Mouse (Mus musculus) megakaryocyte, embryonic 14.5 days (primary cell): ENCODE measurements around the gene Plekhh2. TPM values are rescaled to one million over a fixed set of nuclear protein-coding genes. Genes with fewer than 3 reads are reported as not detected.

ENCODE experiments used
- H3K27me3 ChIP-seq: replicated peaks from 2 replicates; pipeline ENCODE3; 2012; ENCODE audit warnings: inconsistent platforms
- H3K36me3 ChIP-seq: replicated peaks from 2 replicates; pipeline ENCODE3; 2012; ENCODE audit warnings: low read length, inconsistent platforms, mixed read lengths
- H3K4me1 ChIP-seq: 2 replicates; pipeline ENCODE4 v1.6.1; 2012; ENCODE audit warnings: inconsistent platforms
- H3K4me3 ChIP-seq: replicated peaks from 2 replicates; pipeline ENCODE3; 2012; ENCODE audit warnings: moderate library complexity, mild to moderate bottlenecking, inconsistent platforms
- H3K9me3 ChIP-seq: 2 replicates; pipeline ENCODE4 v1.6.1; 2012; ENCODE audit warnings: inconsistent platforms
- FLI1 ChIP-seq: IDR thresholded peaks from 2 replicates; pipeline ENCODE4 v1.6.1; 2012; ENCODE audit warnings: low read length, inconsistent platforms, mixed read lengths
- GATA1 ChIP-seq: IDR thresholded peaks from 3 replicates; pipeline ENCODE4 v1.6.1; 2012; ENCODE audit warnings: mixed read lengths, low read length, inconsistent platforms, borderline replicate concordance
- polyA plus RNA-seq: library from polyadenylated mRNA; stranded (reverse); fragments of >175 nt; gene quantifications from 2 replicates; pipeline ENCODE4 v1.2.3, GENCODE M21; 2012; ENCODE audit warnings: low replicate concordance; ENCODE audit not compliant: insufficient read depth

Gene Plekhh2
- polyA plus RNA-seq, 1 experiment, result not detected

DNA sequence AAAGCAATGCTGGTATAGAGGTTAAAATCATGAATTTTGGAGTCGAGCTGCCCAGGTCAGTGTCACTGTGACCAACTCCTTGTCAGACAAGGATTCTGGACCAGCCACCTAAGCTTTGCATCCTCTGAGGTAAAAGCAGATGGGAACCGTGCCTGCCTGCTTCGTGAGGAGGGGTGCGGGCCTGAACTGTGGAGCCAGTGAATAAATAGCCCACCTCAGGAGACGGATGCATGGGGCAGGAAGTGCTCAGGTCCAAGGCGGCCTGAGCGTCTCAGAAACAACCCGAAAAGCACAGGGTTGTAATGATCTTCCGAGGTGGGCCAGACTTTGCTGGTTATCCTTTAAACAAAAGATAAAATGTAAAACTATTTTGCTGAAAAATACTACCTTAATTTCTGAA lies 133.4 kb downstream of the Plekhh2 start:
- TF ChIP-seq FLI1, result no peak
- no peak for TF ChIP-seq GATA1
- H3K27me3 ChIP-seq, result no peaks in the 10 kb centered on the region
- H3K9me3 ChIP-seq, result no peaks in the 10 kb centered on the region
- H3K4me3 ChIP-seq, result no peak overlapping the region
- H3K36me3 ChIP-seq, result no peaks in the 10 kb centered on the region
- no peaks in the 10 kb centered on the region for H3K4me1 ChIP-seq

- TF ChIP-seq FLI1, result no peak
- no peak for TF ChIP-seq GATA1
- H3K4me3 ChIP-seq, result no peak overlapping the region
- H3K9me3 ChIP-seq, result no peaks in the 10 kb centered on the region
- no peaks in the 10 kb centered on the region for H3K27me3 ChIP-seq
- H3K36me3 ChIP-seq, result no peaks in the 10 kb centered on the region
- no peaks in the 10 kb centered on the region for H3K4me1 ChIP-seq
Observed at GRCm38 (mm10) chr17:84645894-84646293, 134.2 kb downstream of the Plekhh2 start.

DNA sequence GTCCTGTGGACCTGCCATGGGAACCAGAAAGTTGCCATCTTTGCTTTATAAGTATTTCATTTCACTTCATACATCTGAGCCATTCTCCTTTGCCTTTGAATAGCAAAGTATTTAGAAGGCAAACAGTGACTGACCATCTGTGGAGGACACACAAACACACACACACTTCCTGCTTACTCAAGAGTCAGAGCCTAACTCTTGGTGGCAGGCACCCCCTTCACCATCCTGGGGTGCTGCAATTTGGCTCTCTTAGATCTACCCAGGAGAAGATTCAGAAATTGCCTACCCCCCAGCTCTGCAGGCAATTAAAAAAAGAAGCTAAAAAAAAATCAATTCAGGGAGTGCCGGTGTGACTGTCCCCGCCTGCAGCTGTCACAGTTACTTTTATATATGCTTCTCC lies 134.8 kb downstream of the Plekhh2 start:
- Histone ChIP-seq H3K9me3 (no peaks in the 10 kb centered on the region), H3K27me3 (no peaks in the 10 kb centered on the region), H3K4me3 (no peak overlapping the region), H3K36me3 (no peaks in the 10 kb centered on the region), H3K4me1 (no peaks in the 10 kb centered on the region)
- no peak for TF ChIP-seq GATA1
- TF ChIP-seq FLI1, result no peak

DNA sequence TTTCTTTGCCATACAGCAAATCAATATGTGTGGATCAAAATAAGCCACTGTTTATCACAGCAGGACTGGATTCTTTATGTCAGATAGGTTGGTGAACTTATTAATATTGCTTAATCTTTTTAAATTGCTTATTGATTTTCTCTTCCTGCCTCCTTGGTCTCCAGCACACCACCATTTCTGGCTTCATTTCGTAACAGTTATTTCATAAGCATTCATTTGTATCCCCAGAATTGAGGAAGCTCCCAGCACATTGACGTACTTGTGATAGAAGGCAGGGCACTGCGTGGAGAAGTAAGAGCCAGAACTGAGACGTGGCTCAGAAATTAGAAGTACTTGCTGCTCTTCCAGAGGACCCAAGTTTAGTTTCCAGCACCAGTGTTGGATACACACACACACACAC lies 135.9 kb downstream of the Plekhh2 start:
- H3K9me3 ChIP-seq, result no peaks in the 10 kb centered on the region
- no peaks in the 10 kb centered on the region for H3K36me3 ChIP-seq
- no peaks in the 10 kb centered on the region for H3K4me1 ChIP-seq
- no peak for TF ChIP-seq FLI1
- TF ChIP-seq GATA1, result no peak
- H3K27me3 ChIP-seq, result no peaks in the 10 kb centered on the region
- no peak overlapping the region for H3K4me3 ChIP-seq

GRCm38 (mm10) chr17:84650302-84651017 lies 138.8 kb downstream of the Plekhh2 start:
- no peaks in the 10 kb centered on the region for H3K36me3 ChIP-seq
- H3K4me3 ChIP-seq, result no peak overlapping the region
- no peaks in the 10 kb centered on the region for H3K27me3 ChIP-seq
- TF ChIP-seq FLI1 (no peak), GATA1 (no peak)
- no peaks in the 10 kb centered on the region for H3K9me3 ChIP-seq
- H3K4me1 ChIP-seq, result no peaks in the 10 kb centered on the region

DNA sequence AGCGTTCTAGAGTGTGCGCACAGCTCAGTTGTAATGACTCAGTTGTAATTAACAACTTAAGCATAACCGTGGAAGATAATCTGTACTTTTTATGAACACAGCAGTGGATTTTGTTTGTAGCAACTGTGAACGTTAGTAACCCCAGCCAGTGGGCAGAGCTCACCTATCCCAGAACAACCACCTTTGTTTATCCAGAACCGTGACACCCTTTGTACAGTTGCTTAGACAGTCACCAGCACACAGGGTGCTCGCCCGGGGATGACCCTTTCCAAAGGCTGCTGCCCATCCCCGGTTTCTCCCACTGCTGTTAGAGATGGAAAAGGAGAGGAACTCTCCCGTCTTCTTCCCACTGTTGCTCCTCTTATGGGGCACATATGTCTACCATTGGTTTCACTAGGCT lies 141.8 kb downstream of the Plekhh2 start:
- H3K4me1 ChIP-seq, result no peaks in the 10 kb centered on the region
- H3K27me3 ChIP-seq, result no peaks in the 10 kb centered on the region
- TF ChIP-seq FLI1 (no peak), GATA1 (no peak)
- no peak overlapping the region for H3K4me3 ChIP-seq
- no peaks in the 10 kb centered on the region for H3K36me3 ChIP-seq
- H3K9me3 ChIP-seq, result no peaks in the 10 kb centered on the region

- no peaks in the 10 kb centered on the region for H3K9me3 ChIP-seq
- H3K27me3 ChIP-seq, result no peaks in the 10 kb centered on the region
- no peaks in the 10 kb centered on the region for H3K36me3 ChIP-seq
- no peak for TF ChIP-seq GATA1
- no peak for TF ChIP-seq FLI1
- no peaks in the 10 kb centered on the region for H3K4me1 ChIP-seq
- no peak overlapping the region for H3K4me3 ChIP-seq
Observed at GRCm38 (mm10) chr17:84656205-84656604, 144.5 kb downstream of the Plekhh2 start.

GRCm38 (mm10) chr17:84656653-84657421 lies 145.1 kb downstream of the Plekhh2 start:
- no peaks in the 10 kb centered on the region for H3K36me3 ChIP-seq
- no peaks in the 10 kb centered on the region for H3K4me1 ChIP-seq
- H3K27me3 ChIP-seq, result no peaks in the 10 kb centered on the region
- no peaks in the 10 kb centered on the region for H3K9me3 ChIP-seq
- TF ChIP-seq GATA1 (no peak), FLI1 (no peak)
- no peak overlapping the region for H3K4me3 ChIP-seq

GRCm38 (mm10) chr17:84657422-84657732 lies 145.7 kb downstream of the Plekhh2 start:
- no peaks in the 10 kb centered on the region for H3K36me3 ChIP-seq
- no peaks in the 10 kb centered on the region for H3K4me1 ChIP-seq
- no peak overlapping the region for H3K4me3 ChIP-seq
- TF ChIP-seq GATA1, result no peak
- TF ChIP-seq FLI1, result no peak
- no peaks in the 10 kb centered on the region for H3K9me3 ChIP-seq
- H3K27me3 ChIP-seq, result no peaks in the 10 kb centered on the region

DNA sequence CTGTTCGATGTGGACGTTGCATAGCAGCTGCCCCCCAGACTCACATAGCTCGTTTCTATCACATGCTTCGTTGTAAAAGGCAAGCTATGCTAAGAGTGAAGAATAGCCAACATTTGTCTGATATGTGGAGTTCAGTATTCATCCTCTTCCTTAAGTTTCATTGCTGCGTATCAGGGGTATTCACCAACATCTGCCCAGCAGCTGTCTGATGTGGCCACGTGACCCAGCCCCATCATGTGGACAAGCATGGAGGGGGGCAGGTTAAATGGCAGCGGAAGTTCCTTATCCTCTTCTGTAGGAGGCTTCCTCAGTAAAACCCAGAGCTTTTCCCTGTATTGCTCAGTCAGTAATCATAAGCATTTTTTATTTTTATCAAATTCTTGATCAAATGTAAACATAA lies 146.1 kb downstream of the Plekhh2 start:
- H3K36me3 ChIP-seq, result no peaks in the 10 kb centered on the region
- no peak for TF ChIP-seq GATA1
- TF ChIP-seq FLI1, result no peak
- H3K9me3 ChIP-seq, result no peaks in the 10 kb centered on the region
- no peaks in the 10 kb centered on the region for H3K4me1 ChIP-seq
- H3K4me3 ChIP-seq, result no peak overlapping the region
- H3K27me3 ChIP-seq, result no peaks in the 10 kb centered on the region
